Mouse (Mus musculus): ENCODE measurements around the gene Atl2.

GRCm38 (mm10) chr17:79911718-79912117 is 15.8 kb upstream of the Atl2 start:
- TF ChIP-seq CTCF (IDR thresholded peaks at IDR 0.05; ENCODE audit: low read depth) (no peak), EP300 (IDR thresholded peaks at IDR 0.05; ENCODE audit: low read depth) (peak; percentile 41; the same call in 1 of the 2 replicates)
